Mouse (Mus musculus): ENCODE data around the gene Olfr382.
"Not testable (repeated sequence)": the region's sequence is repeated elsewhere in the genome, so short reads cannot be mapped to it uniquely, and the experiment has no call there.

The Olfr382 gene

GRCm38 (mm10) chr11:73517097-73517496, at the start of gene Olfr382:
Gene Olfr382, minus strand, starts transcription at chr11:73517197.
- DNase-seq = no peak

GRCm38 (mm10) chr11:73528971-73529370, 12.0 kb upstream of the Olfr382 start:
- DNase-seq = not testable (repeated sequence)

DNA sequence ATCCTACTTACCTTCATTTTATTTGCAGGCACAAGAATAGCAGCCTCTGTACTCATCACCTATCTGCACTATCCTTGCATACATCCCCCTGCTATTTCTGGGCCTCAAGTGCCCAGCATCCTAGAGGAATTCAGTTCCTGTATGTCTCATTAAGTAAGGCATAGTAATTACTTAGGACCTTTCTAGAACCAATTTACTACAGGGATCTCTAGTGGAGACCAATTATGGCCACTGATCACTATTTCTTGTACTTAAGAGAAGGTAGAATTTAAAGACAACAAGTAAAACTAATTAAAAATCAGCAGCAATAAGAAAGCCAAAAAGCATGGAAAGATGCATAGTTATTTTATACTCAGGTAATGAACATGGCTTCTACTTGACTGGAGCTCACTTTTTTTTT, 25.5 kb downstream of the Olfr382 start, which contains the start of gene Olfr381:
Gene Olfr381, minus strand, starts transcription at position 101 of the 400 bp plus-strand sequence.
- DNase-seq = no peak
